Mouse (Mus musculus): ENCODE results near the gene Slamf9.

GRCm38 (mm10) chr1:172472909-172473308 is 2.2 kb upstream of the Slamf9 start:
- TF ChIP-seq CTCF (IDR thresholded peaks at IDR 0.05; ENCODE audit: extremely low read depth, insufficient read depth, insufficient read length, insufficient replicate concordance) (no peak), POLR2A (IDR thresholded peaks at IDR 0.05; ENCODE audit: low read depth, low read length) (no peak)

All from spleen, adult 2 months (tissue).